Mouse (Mus musculus): ENCODE results near the gene 2810006K23Rik. TPM values are rescaled to one million over a fixed set of nuclear protein-coding genes. Genes with fewer than 3 reads are reported as not detected.
"Not testable (repeated sequence)": the region's sequence is repeated elsewhere in the genome, so short reads cannot be mapped to it uniquely, and the experiment has no call there.

2810006K23Rik gene
- polyA plus RNA-seq, 1 experiment: 7.2 TPM

DNA sequence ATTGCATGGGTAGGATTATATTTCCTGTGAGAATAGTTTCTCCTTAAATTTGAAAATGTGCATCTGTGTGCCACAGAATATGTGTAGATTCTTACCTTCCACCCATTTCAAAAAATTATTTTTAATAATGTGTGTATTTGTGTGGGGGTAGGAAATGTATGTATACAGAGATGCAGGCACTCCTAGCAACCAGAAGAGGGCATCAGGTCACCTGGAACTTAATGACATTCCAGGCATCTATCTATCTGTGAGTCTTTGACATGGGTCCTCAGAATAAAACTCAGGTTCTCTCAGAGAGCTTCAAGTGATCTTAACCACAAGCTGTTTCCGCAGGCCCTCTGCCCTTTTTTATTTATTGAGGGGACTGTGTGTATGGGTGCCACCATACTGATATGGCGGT is 31.8 kb downstream of the 2810006K23Rik start:
- H3K36me3 ChIP-seq (ENCODE audit: control insufficient read depth, insufficient read depth): no peaks in the 10 kb centered on the region
- no peak overlapping the region for H3ac ChIP-seq (ENCODE audit: control insufficient read depth, insufficient read length)
- no peak overlapping the region for H3K4me3 ChIP-seq
- no peak overlapping the region for H3K4me2 ChIP-seq (ENCODE audit: low read depth)
- H3K27me3 ChIP-seq (ENCODE audit: control insufficient read depth, insufficient read depth, insufficient read length): no peaks in the 10 kb centered on the region
- peaks cover 3% of the 10 kb centered on the region for H3K79me2 ChIP-seq (ENCODE audit: control insufficient read depth, insufficient read depth)
- TF ChIP-seq CEBPB (IDR thresholded peaks at IDR 0.05; ENCODE audit: insufficient read depth, poor library complexity, severe bottlenecking) (no peak), TCF3 (IDR thresholded peaks at IDR 0.05; ENCODE audit: insufficient read length, low read depth) (no peak), TCF12 (IDR thresholded peaks at IDR 0.05; ENCODE audit: insufficient read depth, poor library complexity, severe bottlenecking) (no peak), SRF (IDR thresholded peaks at IDR 0.05; ENCODE audit: control insufficient read depth, insufficient read length, low read depth) (no peak), REST (IDR thresholded peaks at IDR 0.05; ENCODE audit: insufficient read depth, insufficient read length) (no peak), MAX (IDR thresholded peaks at IDR 0.05; ENCODE audit: low read depth) (no peak), USF1 (IDR thresholded peaks at IDR 0.05; ENCODE audit: low read depth) (no peak), POLR2A (IDR thresholded peaks at IDR 0.05; ENCODE audit: insufficient read length, low read depth) (no peak), E2F4 (IDR thresholded peaks at IDR 0.05; ENCODE audit: insufficient read depth) (no peak), POLR2AphosphoS2 (IDR thresholded peaks at IDR 0.05; ENCODE audit: insufficient read length, low read depth) (no peak), MYOG (IDR thresholded peaks at IDR 0.05; ENCODE audit: control insufficient read depth in 1 of 3, insufficient read depth in 1 of 3, insufficient read length in 2 of 3, low read depth in 2 of 3) (no peak), MYOD1 (IDR thresholded peaks at IDR 0.05; ENCODE audit: control insufficient read depth in 1 of 3, insufficient read length in 2 of 3, low read depth in 2 of 3) (no peak)

- not testable (repeated sequence) for H3ac ChIP-seq (ENCODE audit: control insufficient read depth, insufficient read length); H3K4me2 ChIP-seq (ENCODE audit: low read depth); H3K36me3 ChIP-seq (ENCODE audit: control insufficient read depth, insufficient read depth); H3K79me2 ChIP-seq (ENCODE audit: control insufficient read depth, insufficient read depth); H3K4me3 ChIP-seq; H3K27me3 ChIP-seq (ENCODE audit: control insufficient read depth, insufficient read depth, insufficient read length)
Measured at GRCm38 (mm10) chr5:124362982-124363381, 35.1 kb downstream of the 2810006K23Rik start, which contains the start of gene Cdk2ap1. Cdk2ap1 (minus strand) TSS chr5:124363082.

DNA sequence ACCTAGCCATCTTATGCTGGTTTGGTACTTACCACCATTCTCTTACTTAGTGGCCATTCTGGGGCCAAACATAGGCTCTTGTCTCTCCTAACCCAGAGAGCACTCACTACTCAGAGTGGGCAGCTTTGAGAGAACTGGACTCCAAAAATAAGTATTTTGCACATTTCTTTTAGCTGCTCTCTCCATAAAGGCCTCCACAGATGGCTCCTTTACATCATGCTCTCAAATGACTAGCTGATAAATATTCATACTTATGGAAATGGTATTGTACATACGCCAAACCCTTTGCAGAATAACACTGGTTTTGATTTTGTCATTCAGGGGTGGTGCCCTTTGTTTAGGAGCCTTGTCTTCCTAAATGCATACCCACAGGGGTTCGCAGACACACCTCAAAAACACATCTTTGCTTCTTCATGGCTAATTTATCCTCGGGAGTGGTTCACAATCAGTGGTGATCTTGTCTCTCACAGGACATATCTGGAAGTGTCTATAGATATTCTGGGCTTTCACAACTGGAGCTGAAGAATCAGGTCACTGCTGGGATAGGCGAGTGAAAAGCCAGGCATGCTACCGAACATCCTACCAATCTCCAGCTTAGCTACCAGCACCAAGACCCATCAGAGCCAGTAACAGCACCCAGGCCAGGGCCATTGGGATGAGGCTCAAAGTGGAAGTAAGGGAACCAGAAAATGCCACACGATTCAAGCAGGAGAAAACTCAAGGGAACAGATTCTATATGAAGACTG is 36.5 kb downstream of the 2810006K23Rik start:
- TF ChIP-seq POLR2AphosphoS2 (IDR thresholded peaks at IDR 0.05; ENCODE audit: insufficient read length, low read depth) (no peak), SRF (IDR thresholded peaks at IDR 0.05; ENCODE audit: control insufficient read depth, insufficient read length, low read depth) (no peak), MYOD1 (IDR thresholded peaks at IDR 0.05; ENCODE audit: control insufficient read depth in 1 of 3, insufficient read length in 2 of 3, low read depth in 2 of 3) (no peak), E2F4 (IDR thresholded peaks at IDR 0.05; ENCODE audit: insufficient read depth) (no peak), POLR2A (IDR thresholded peaks at IDR 0.05; ENCODE audit: insufficient read length, low read depth) (no peak), CEBPB (IDR thresholded peaks at IDR 0.05; ENCODE audit: insufficient read depth, poor library complexity, severe bottlenecking) (no peak), TCF12 (IDR thresholded peaks at IDR 0.05; ENCODE audit: insufficient read depth, poor library complexity, severe bottlenecking) (no peak), MAX (IDR thresholded peaks at IDR 0.05; ENCODE audit: low read depth) (no peak), REST (IDR thresholded peaks at IDR 0.05; ENCODE audit: insufficient read depth, insufficient read length) (no peak), TCF3 (IDR thresholded peaks at IDR 0.05; ENCODE audit: insufficient read length, low read depth) (no peak), MYOG (IDR thresholded peaks at IDR 0.05; ENCODE audit: control insufficient read depth in 1 of 3, insufficient read depth in 1 of 3, insufficient read length in 2 of 3, low read depth in 2 of 3) (no peak), USF1 (IDR thresholded peaks at IDR 0.05; ENCODE audit: low read depth) (no peak)
- no peak overlapping the region for H3ac ChIP-seq (ENCODE audit: control insufficient read depth, insufficient read length)
- no peaks in the 10 kb centered on the region for H3K79me2 ChIP-seq (ENCODE audit: control insufficient read depth, insufficient read depth)
- H3K27me3 ChIP-seq (ENCODE audit: control insufficient read depth, insufficient read depth, insufficient read length): no peaks in the 10 kb centered on the region
- no peak overlapping the region for H3K4me2 ChIP-seq (ENCODE audit: low read depth)
- H3K4me3 ChIP-seq: no peak overlapping the region
- no peaks in the 10 kb centered on the region for H3K36me3 ChIP-seq (ENCODE audit: control insufficient read depth, insufficient read depth)

- H3K4me3 ChIP-seq: no peak overlapping the region
- no peaks in the 10 kb centered on the region for H3K36me3 ChIP-seq (ENCODE audit: control insufficient read depth, insufficient read depth)
- TF ChIP-seq TCF3 (IDR thresholded peaks at IDR 0.05; ENCODE audit: insufficient read length, low read depth) (no peak), E2F4 (IDR thresholded peaks at IDR 0.05; ENCODE audit: insufficient read depth) (no peak), MYOD1 (IDR thresholded peaks at IDR 0.05; ENCODE audit: control insufficient read depth in 1 of 3, insufficient read length in 2 of 3, low read depth in 2 of 3) (no peak), CEBPB (IDR thresholded peaks at IDR 0.05; ENCODE audit: insufficient read depth, poor library complexity, severe bottlenecking) (no peak), MAX (IDR thresholded peaks at IDR 0.05; ENCODE audit: low read depth) (no peak), USF1 (IDR thresholded peaks at IDR 0.05; ENCODE audit: low read depth) (no peak), MYOG (IDR thresholded peaks at IDR 0.05; ENCODE audit: control insufficient read depth in 1 of 3, insufficient read depth in 1 of 3, insufficient read length in 2 of 3, low read depth in 2 of 3) (no peak), REST (IDR thresholded peaks at IDR 0.05; ENCODE audit: insufficient read depth, insufficient read length) (no peak), TCF12 (IDR thresholded peaks at IDR 0.05; ENCODE audit: insufficient read depth, poor library complexity, severe bottlenecking) (no peak), POLR2AphosphoS2 (IDR thresholded peaks at IDR 0.05; ENCODE audit: insufficient read length, low read depth) (no peak), SRF (IDR thresholded peaks at IDR 0.05; ENCODE audit: control insufficient read depth, insufficient read length, low read depth) (no peak), POLR2A (IDR thresholded peaks at IDR 0.05; ENCODE audit: insufficient read length, low read depth) (no peak)
- no peak overlapping the region for H3ac ChIP-seq (ENCODE audit: control insufficient read depth, insufficient read length)
- no peaks in the 10 kb centered on the region for H3K79me2 ChIP-seq (ENCODE audit: control insufficient read depth, insufficient read depth)
- no peak overlapping the region for H3K4me2 ChIP-seq (ENCODE audit: low read depth)
- H3K27me3 ChIP-seq (ENCODE audit: control insufficient read depth, insufficient read depth, insufficient read length): no peaks in the 10 kb centered on the region
Measured at GRCm38 (mm10) chr5:124365754-124366153, 37.9 kb downstream of the 2810006K23Rik start.

GRCm38 (mm10) chr5:124366721-124367120 is 38.8 kb downstream of the 2810006K23Rik start:
- Histone ChIP-seq H3K4me2 (ENCODE audit: low read depth) (no peak overlapping the region), H3K4me3 (no peak overlapping the region), H3K79me2 (ENCODE audit: control insufficient read depth, insufficient read depth) (no peaks in the 10 kb centered on the region), H3K27me3 (ENCODE audit: control insufficient read depth, insufficient read depth, insufficient read length) (no peaks in the 10 kb centered on the region), H3ac (ENCODE audit: control insufficient read depth, insufficient read length) (no peak overlapping the region), H3K36me3 (ENCODE audit: control insufficient read depth, insufficient read depth) (peaks cover 4% of the 10 kb centered on the region)
- TF ChIP-seq E2F4 (IDR thresholded peaks at IDR 0.05; ENCODE audit: insufficient read depth) (no peak), USF1 (IDR thresholded peaks at IDR 0.05; ENCODE audit: low read depth) (no peak), POLR2AphosphoS2 (IDR thresholded peaks at IDR 0.05; ENCODE audit: insufficient read length, low read depth) (no peak), TCF3 (IDR thresholded peaks at IDR 0.05; ENCODE audit: insufficient read length, low read depth) (no peak), POLR2A (IDR thresholded peaks at IDR 0.05; ENCODE audit: insufficient read length, low read depth) (no peak), MAX (IDR thresholded peaks at IDR 0.05; ENCODE audit: low read depth) (no peak), TCF12 (IDR thresholded peaks at IDR 0.05; ENCODE audit: insufficient read depth, poor library complexity, severe bottlenecking) (no peak), REST (IDR thresholded peaks at IDR 0.05; ENCODE audit: insufficient read depth, insufficient read length) (no peak), SRF (IDR thresholded peaks at IDR 0.05; ENCODE audit: control insufficient read depth, insufficient read length, low read depth) (no peak), MYOD1 (IDR thresholded peaks at IDR 0.05; ENCODE audit: control insufficient read depth in 1 of 3, insufficient read length in 2 of 3, low read depth in 2 of 3) (no peak), MYOG (IDR thresholded peaks at IDR 0.05; ENCODE audit: control insufficient read depth in 1 of 3, insufficient read depth in 1 of 3, insufficient read length in 2 of 3, low read depth in 2 of 3) (no peak)

All from myocyte (in vitro differentiated cells).